Mouse (Mus musculus): ENCODE results near the gene Gm960.

Gm960 gene

GRCm38 (mm10) chr19:4622780-4623179 is 75.7 kb downstream of the Gm960 start:
- no peak for DNase-seq

GRCm38 (mm10) chr19:4620721-4621120 is 77.7 kb downstream of the Gm960 start:
- no peak for DNase-seq

GRCm38 (mm10) chr19:4619461-4619860 is 79.0 kb downstream of the Gm960 start:
- DNase-seq = no peak

- peak; percentile 43 for DNase-seq
These were observed 80.3 kb downstream of the Gm960 start for GRCm38 (mm10) chr19:4618183-4618582.

GRCm38 (mm10) chr19:4616546-4616945 is 81.9 kb downstream of the Gm960 start:
- DNase-seq = no peak

GRCm38 (mm10) chr19:4615151-4616093 is 83.0 kb downstream of the Gm960 start, which contains the start of gene Lrfn4:
Gene Lrfn4, minus strand, starts transcription at chr19:4615667.
- peak; percentile 89 for DNase-seq

GRCm38 (mm10) chr19:4614305-4615150 is 83.9 kb downstream of the Gm960 start:
- peak; percentile 37 for DNase-seq

GRCm38 (mm10) chr19:4613464-4614304 is 84.8 kb downstream of the Gm960 start:
- DNase-seq = no peak

GRCm38 (mm10) chr19:4612181-4612961 is 86.1 kb downstream of the Gm960 start:
- no peak for DNase-seq

- DNase-seq = peak; percentile 44
These were observed 88.4 kb downstream of the Gm960 start for GRCm38 (mm10) chr19:4610109-4610508.

GRCm38 (mm10) chr19:4608511-4608910 is 90.0 kb downstream of the Gm960 start:
- DNase-seq = no peak

GRCm38 (mm10) chr19:4607406-4607805 is 91.1 kb downstream of the Gm960 start:
- DNase-seq = no peak

- DNase-seq = no peak
These were observed 92.8 kb downstream of the Gm960 start for GRCm38 (mm10) chr19:4605654-4606053.

GRCm38 (mm10) chr19:4603801-4604723 is 94.4 kb downstream of the Gm960 start:
- DNase-seq = peak; percentile 84

- no peak for DNase-seq
These were observed 96.0 kb downstream of the Gm960 start for GRCm38 (mm10) chr19:4602459-4602858.

- no peak for DNase-seq
These were observed 102.4 kb downstream of the Gm960 start for GRCm38 (mm10) chr19:4596071-4596470.

GRCm38 (mm10) chr19:4593792-4594522 is 104.5 kb downstream of the Gm960 start:
- DNase-seq = no peak

- DNase-seq = peak; percentile 73
These were observed 108.4 kb downstream of the Gm960 start for GRCm38 (mm10) chr19:4590025-4590424.

GRCm38 (mm10) chr19:4589081-4589480 is 109.4 kb downstream of the Gm960 start:
- no peak for DNase-seq

- DNase-seq = no peak
These were observed 110.0 kb downstream of the Gm960 start for GRCm38 (mm10) chr19:4588430-4588829.

Data from lung, postnatal 36 days (tissue).